Mouse (Mus musculus): ENCODE data around the gene Bard1.

DNA sequence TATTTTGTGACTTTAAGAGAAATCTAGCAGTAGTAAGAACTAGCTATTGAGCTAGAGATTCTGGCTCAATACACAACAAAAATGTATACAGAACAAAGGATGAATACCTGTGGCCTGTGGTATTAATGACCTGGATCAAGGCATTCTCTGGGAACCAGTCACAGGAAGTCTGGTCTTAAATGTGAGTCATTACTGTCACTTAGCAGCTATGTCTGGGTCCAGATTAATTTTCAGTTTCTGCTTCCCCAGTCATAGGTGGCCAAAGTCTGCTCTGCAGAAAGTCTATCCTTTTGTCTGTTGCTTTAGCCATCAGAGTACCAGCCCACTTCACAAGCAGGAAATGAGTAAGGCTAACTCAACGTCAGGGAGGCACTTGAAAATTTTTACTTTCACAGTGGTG lies 98.8 kb downstream of the Bard1 start:
- TF ChIP-seq POLR2A (IDR thresholded peaks at IDR 0.05; ENCODE audit: borderline replicate concordance, extremely low read depth, insufficient read depth, insufficient read length, poor library complexity, severe bottlenecking), result no peak
- no peak for TF ChIP-seq CTCF (IDR thresholded peaks at IDR 0.05; ENCODE audit: borderline replicate concordance, extremely low read depth, insufficient read depth, insufficient read length)

All from brain, embryonic 14.5 days (tissue).